Mouse (Mus musculus) stomach, postnatal 0 days (tissue): ENCODE data around the gene Rrp36. TPM values are rescaled to one million over a fixed set of nuclear protein-coding genes. Genes with fewer than 3 reads are reported as not detected.
A peak's percentile ranks its signal among the peaks of the same experiment; 100 is the strongest.

Source experiments
- ATAC-seq: fragments of 200-750 bp; cut with Nextera tagmentation; 2 replicates; pipeline ENCODE4 v1.8.0; 2017; ENCODE audit not compliant: low FRiP score, low TSS enrichment
- DNase-seq: peaks from one replicate; pipeline ENCODE4 v3.0.0-alpha.2; 2016; ENCODE audit warnings: low spot score
- H3K27ac ChIP-seq: fragments of 300-500 bp; sonication (generic); replicated peaks from 2 replicates; pipeline ENCODE4 v1.5.1; 2014; ENCODE audit warnings: mild to moderate bottlenecking, control low read depth
- H3K27me3 ChIP-seq: fragments of 300-500 bp; sonication (generic); 2 replicates; pipeline ENCODE4 v1.6.1; 2014; ENCODE audit warnings: low read length; ENCODE audit not compliant: control insufficient read depth, insufficient read depth
- H3K36me3 ChIP-seq: fragments of 300-500 bp; sonication (generic); 2 replicates; pipeline ENCODE4 v1.6.1; 2014; ENCODE audit warnings: low read length, mixed read lengths; ENCODE audit not compliant: control insufficient read depth, insufficient read depth
- H3K4me1 ChIP-seq: fragments of 300-500 bp; sonication (generic); replicated peaks from 2 replicates; pipeline ENCODE4 v1.6.1; 2014; ENCODE audit warnings: antibody characterized with exemption; ENCODE audit not compliant: control insufficient read depth, insufficient read depth
- H3K4me2 ChIP-seq: fragments of 300-500 bp; sonication (generic); replicated peaks from 2 replicates; pipeline ENCODE4 v1.6.1; 2014; ENCODE audit warnings: low read depth, mild to moderate bottlenecking, control low read depth, moderate library complexity
- H3K4me3 ChIP-seq: fragments of 300-500 bp; sonication (generic); 2 replicates; pipeline ENCODE4 v1.5.1; 2014; ENCODE audit warnings: low read depth, low read length, control low read depth
- H3K9ac ChIP-seq: fragments of 300-500 bp; sonication (generic); 2 replicates; pipeline ENCODE4 v1.6.1; 2014; ENCODE audit warnings: mild to moderate bottlenecking, low read length, control low read depth, mixed read lengths
- H3K9me3 ChIP-seq: fragments of 300-500 bp; sonication (generic); 2 replicates; pipeline ENCODE4 v1.6.1; 2016; ENCODE audit warnings: low read length; ENCODE audit not compliant: control insufficient read depth
- CTCF ChIP-seq: IDR thresholded peaks from 2 replicates; pipeline ENCODE4 v1.5.1; 2016; ENCODE audit warnings: antibody characterized with exemption, low read depth, mild to moderate bottlenecking, moderate library complexity
- EP300 ChIP-seq: optimal IDR thresholded peaks from 2 replicates; pipeline ENCODE3; 2016; ENCODE audit warnings: antibody characterized with exemption
- WGBS: fragments of 180-500 bp; shearing (Covaris S2); extraction: QIAGEN DNeasy Blood & Tissue Kit; methylation state at CpG from one replicate; pipeline ENCODE4 v1.1.7; 2014; 5-methylcytosine and 5-hydroxymethylcytosine counted together
- polyA plus RNA-seq: library from polyadenylated mRNA; unstranded; fragments of >200 nt; fragmentation: Nextera tagmentation; extraction: Ambion mirVana; gene quantifications from 2 replicates; pipeline ENCODE4 v1.2.1, GENCODE M21; 2015

Gene Rrp36
- polyA plus RNA-seq, 1 experiment from 2014 or later, result 38.1 TPM

- peaks cover 14% of the 10 kb centered on the region for H3K4me1 ChIP-seq
- H3K36me3 ChIP-seq, result peaks cover 13% of the 10 kb centered on the region
- peak within 1 kb of the TSS; percentile 85 for H3K9ac ChIP-seq
- no peaks in the 10 kb centered on the region for H3K9me3 ChIP-seq
- no peaks in the 10 kb centered on the region for H3K27me3 ChIP-seq
- H3K4me3 ChIP-seq, result peak within 1 kb of the TSS; percentile 88
- TF ChIP-seq EP300 (no peak), CTCF (no peak)
- WGBS, result 82% methylated on average over 7 of the region's 9 CpGs
- H3K4me2 ChIP-seq, result peak within 1 kb of the TSS; percentile 72
- H3K27ac ChIP-seq, result peak within 1 kb of the TSS; percentile 49
- no peak for ATAC-seq
- no peak for DNase-seq
Measured at GRCm38 (mm10) chr17:46678416-46678815, 4.3 kb upstream of the Rrp36 start, which contains the start of gene Mea1. Mea1 (plus strand) TSS chr17:46678793.

GRCm38 (mm10) chr17:46674530-46675283 is 555 bp upstream of the Rrp36 start:
- H3K4me2 ChIP-seq, result peak overlapping the region; percentile 71
- peaks cover 12% of the 10 kb centered on the region for H3K36me3 ChIP-seq
- no peaks in the 10 kb centered on the region for H3K9me3 ChIP-seq
- peak overlapping the region; percentile 90 for H3K27ac ChIP-seq
- no peak for DNase-seq
- peak; percentile 11; the same call in 1 of the 2 replicates for ATAC-seq
- no peaks in the 10 kb centered on the region for H3K27me3 ChIP-seq
- H3K4me1 ChIP-seq, result peaks cover 8% of the 10 kb centered on the region
- peak overlapping the region; percentile 76 for H3K9ac ChIP-seq
- 18% methylated on average over 15 of the region's 15 CpGs for WGBS
- peak overlapping the region; percentile 72 for H3K4me3 ChIP-seq
- TF ChIP-seq EP300 (no peak), CTCF (no peak)

- H3K27me3 ChIP-seq, result no peaks in the 10 kb centered on the region
- H3K4me3 ChIP-seq, result no peak overlapping the region
- peaks cover 6% of the 10 kb centered on the region for H3K36me3 ChIP-seq
- no peak overlapping the region for H3K4me2 ChIP-seq
- no peak for DNase-seq
- H3K27ac ChIP-seq, result no peak overlapping the region
- H3K9me3 ChIP-seq, result no peaks in the 10 kb centered on the region
- 95% methylated on average over 10 of the region's 10 CpGs for WGBS
- no peaks in the 10 kb centered on the region; the same call in 1 of the 2 replicates for H3K4me1 ChIP-seq
- no peak overlapping the region for H3K9ac ChIP-seq
- TF ChIP-seq CTCF (no peak), EP300 (no peak)
- no peak for ATAC-seq
Measured at GRCm38 (mm10) chr17:46669911-46670310, 4.2 kb downstream of the Rrp36 start.

GRCm38 (mm10) chr17:46667712-46668111 is 6.4 kb downstream of the Rrp36 start:
- H3K4me1 ChIP-seq, result no peaks in the 10 kb centered on the region
- no peak overlapping the region for H3K4me2 ChIP-seq
- ATAC-seq (no peak), DNase-seq (no peak)
- H3K4me3 ChIP-seq, result no peak overlapping the region
- no peak for TF ChIP-seq EP300
- TF ChIP-seq CTCF, result no peak
- no peak overlapping the region for H3K27ac ChIP-seq
- no peaks in the 10 kb centered on the region for H3K27me3 ChIP-seq
- WGBS, result 85% methylated on average over 16 of the region's 16 CpGs
- peaks cover 19% of the 10 kb centered on the region for H3K36me3 ChIP-seq
- no peak overlapping the region for H3K9ac ChIP-seq
- H3K9me3 ChIP-seq, result no peaks in the 10 kb centered on the region

GRCm38 (mm10) chr17:46662730-46663129 is 11.4 kb downstream of the Rrp36 start:
- 79% methylated on average over 5 of the region's 5 CpGs for WGBS
- Histone ChIP-seq H3K36me3 (peaks cover 43% of the 10 kb centered on the region), H3K9ac (no peak overlapping the region), H3K4me2 (no peak overlapping the region), H3K4me3 (no peak overlapping the region), H3K27me3 (no peaks in the 10 kb centered on the region), H3K4me1 (no peaks in the 10 kb centered on the region), H3K9me3 (no peaks in the 10 kb centered on the region), H3K27ac (no peak overlapping the region)
- DNase-seq, result no peak
- no peak for ATAC-seq
- TF ChIP-seq CTCF, result no peak
- TF ChIP-seq EP300, result no peak

GRCm38 (mm10) chr17:46661981-46662380 is 12.2 kb downstream of the Rrp36 start:
- ATAC-seq (no peak), DNase-seq (no peak)
- H3K4me3 ChIP-seq, result no peak overlapping the region
- no peak overlapping the region for H3K4me2 ChIP-seq
- WGBS, result 89% methylated on average over 12 of the region's 12 CpGs
- no peaks in the 10 kb centered on the region for H3K4me1 ChIP-seq
- no peak overlapping the region for H3K9ac ChIP-seq
- H3K27me3 ChIP-seq, result no peaks in the 10 kb centered on the region
- TF ChIP-seq EP300 (no peak), CTCF (no peak)
- no peak overlapping the region for H3K27ac ChIP-seq
- H3K9me3 ChIP-seq, result no peaks in the 10 kb centered on the region
- peaks cover 48% of the 10 kb centered on the region for H3K36me3 ChIP-seq
